8 mouse cellular contexts compared by ENCODE assay signal in genomic region chr1:53823687-53824445, GRCm38 (mm10). TPM values are rescaled to one million over a fixed set of nuclear protein-coding genes. Genes with fewer than 3 reads are reported as not detected.
DNase-seq lines count a peak whose midpoint lies in the region; ATAC-seq and TF ChIP-seq lines count a peak whose summit lies in the region.

No protein-coding gene starts in this region.

- H3K79me2 ChIP-seq in myocyte (ENCODE audit: control insufficient read depth, insufficient read depth) = no peaks in the 10 kb centered on the region

- TF ChIP-seq POLR2A in myocyte (IDR thresholded peaks at IDR 0.05; ENCODE audit: insufficient read length, low read depth) = no peak

- H3K4me3 ChIP-seq in brown adipose tissue, adult 24 weeks (ENCODE audit: insufficient read depth, low read depth, low read length) = peak overlapping the region; percentile 27
- H3K4me3 ChIP-seq in heart, embryonic 11.5 days (ENCODE audit: low read depth, low read length) = no peak overlapping the region
- H3K4me3 ChIP-seq in liver, embryonic 11.5 days (ENCODE audit: low read depth, low read length) = no peak overlapping the region
- H3K4me3 ChIP-seq in myocyte = no peak overlapping the region
- peak overlapping the region; percentile 21 for H3K4me3 ChIP-seq in stomach, embryonic 16.5 days (replicated peaks; ENCODE audit: low read length)

- peak overlapping the region; percentile 69 for H3K27ac ChIP-seq in brown adipose tissue, adult 24 weeks (replicated peaks; ENCODE audit: low read depth, low read length)
- H3K27ac ChIP-seq in heart, embryonic 11.5 days (ENCODE audit: low read depth, low read length) = no peak overlapping the region
- no peak overlapping the region for H3K27ac ChIP-seq in liver, embryonic 11.5 days (ENCODE audit: low read depth, low read length)
- H3K27ac ChIP-seq in stomach, embryonic 16.5 days (ENCODE audit: low read length) = peak overlapping the region; percentile 32; the same call in 1 of the 2 replicates

- peaks cover 2% of the 10 kb centered on the region; the same call in 1 of the 2 replicates for H3K36me3 ChIP-seq in heart, embryonic 11.5 days (ENCODE audit: control insufficient read depth, insufficient read depth, low read length)
- no peaks in the 10 kb centered on the region for H3K36me3 ChIP-seq in liver, embryonic 11.5 days (ENCODE audit: control insufficient read depth, insufficient read depth, low read length)
- H3K36me3 ChIP-seq in myocyte (ENCODE audit: control insufficient read depth, insufficient read depth) = no peaks in the 10 kb centered on the region
- no peaks in the 10 kb centered on the region for H3K36me3 ChIP-seq in stomach, embryonic 16.5 days (ENCODE audit: control insufficient read depth, insufficient read depth, low read length)

- 5% methylated on average over 10 of the region's 10 CpGs for whole genome bisulfite sequencing in heart, embryonic 11.5 days (ENCODE audit: insufficient replicate concordance)
- 9% methylated on average over 10 of the region's 10 CpGs for WGBS in liver, embryonic 11.5 days
- 10% methylated on average over 10 of the region's 10 CpGs for WGBS in stomach, embryonic 16.5 days

- no peak overlapping the region for H3K9ac ChIP-seq in heart, embryonic 11.5 days (ENCODE audit: low read depth, low read length)
- no peak overlapping the region for H3K9ac ChIP-seq in liver, embryonic 11.5 days (ENCODE audit: low read depth, low read length)
- H3K9ac ChIP-seq in stomach, embryonic 16.5 days (ENCODE audit: low read length) = 0 out of 2 replicates have a peak overlapping the region, but pooled peaks have one; percentile 29

- DNase-seq in cerebellum, adult 9-10 months = peak; percentile 14
- DNase-seq in cerebellum, postnatal 36 days = no peak
- peak; percentile 63 for DNase-seq in kidney, adult 9 months
- no peak for DNase-seq in liver, embryonic 11.5 days (ENCODE audit: low spot score)

- H3K27me3 ChIP-seq in heart, embryonic 11.5 days (ENCODE audit: control insufficient read depth, insufficient read depth, low read length) = no peaks in the 10 kb centered on the region
- no peaks in the 10 kb centered on the region for H3K27me3 ChIP-seq in liver, embryonic 11.5 days (replicated peaks; ENCODE audit: control insufficient read depth, insufficient read depth, low read length)
- H3K27me3 ChIP-seq in myocyte (ENCODE audit: control insufficient read depth, insufficient read depth, insufficient read length) = no peaks in the 10 kb centered on the region
- H3K27me3 ChIP-seq in stomach, embryonic 16.5 days (ENCODE audit: control insufficient read depth, insufficient read depth, low read length) = no peaks in the 10 kb centered on the region

- no peak overlapping the region for H3ac ChIP-seq in myocyte (ENCODE audit: control insufficient read depth, insufficient read length)

- no peaks in the 10 kb centered on the region for H3K9me3 ChIP-seq in heart, embryonic 11.5 days (replicated peaks; ENCODE audit: control insufficient read depth, low read length)
- H3K9me3 ChIP-seq in liver, embryonic 11.5 days (ENCODE audit: control insufficient read depth, low read length) = no peaks in the 10 kb centered on the region
- no peaks in the 10 kb centered on the region for H3K9me3 ChIP-seq in stomach, embryonic 16.5 days (replicated peaks; ENCODE audit: control insufficient read depth, low read length)

- H3K4me1 ChIP-seq in brown adipose tissue, adult 24 weeks (ENCODE audit: control insufficient read depth, insufficient read depth, insufficient read length, low read length) = peaks cover 11% of the 10 kb centered on the region
- H3K4me1 ChIP-seq in heart, embryonic 11.5 days (ENCODE audit: control insufficient read depth, insufficient read depth, low read length) = peaks cover 3% of the 10 kb centered on the region; the same call in 1 of the 2 replicates
- no peaks in the 10 kb centered on the region for H3K4me1 ChIP-seq in liver, embryonic 11.5 days (replicated peaks; ENCODE audit: control insufficient read depth, insufficient read depth, low read length)
- 0 out of 2 replicates have a peak, but pooled peaks cover 5% of the 10 kb centered on the region for H3K4me1 ChIP-seq in stomach, embryonic 16.5 days (ENCODE audit: control insufficient read depth, insufficient read depth, low read length)

- peak overlapping the region; percentile 42 for H3K4me2 ChIP-seq in heart, embryonic 11.5 days
- peak overlapping the region; percentile 48 for H3K4me2 ChIP-seq in liver, embryonic 11.5 days
- peak overlapping the region; percentile 71 for H3K4me2 ChIP-seq in myocyte (ENCODE audit: low read depth)
- peak overlapping the region; percentile 45 for H3K4me2 ChIP-seq in stomach, embryonic 16.5 days (ENCODE audit: low read depth, low read length)

- 0 out of 2 replicates have a peak, but pooled peaks have one; percentile 49 for ATAC-seq in heart, embryonic 11.5 days (replicated peaks; ENCODE audit: insufficient number of reproducible peaks, low FRiP score, low TSS enrichment)
- ATAC-seq in liver, embryonic 11.5 days (replicated peaks; ENCODE audit: low FRiP score) = no peak
- peak; percentile 60 for ATAC-seq in stomach, embryonic 16.5 days (ENCODE audit: insufficient read depth, low FRiP score)

TF ChIP-seq in myocyte, 11 proteins besides CTCF, POLR2A, EP300 and RAD21:
- TF ChIP-seq MYOD1 (IDR thresholded peaks at IDR 0.05; ENCODE audit: control insufficient read depth in 1 of 3, insufficient read length in 2 of 3, low read depth in 2 of 3) = peak; percentile 59 to 92 (median 92)
- TF ChIP-seq MYOG (IDR thresholded peaks at IDR 0.05; ENCODE audit: control insufficient read depth in 1 of 3, insufficient read depth in 1 of 3, insufficient read length in 2 of 3, low read depth in 2 of 3) = peak in 2 of 3 experiments; percentile 62 to 88
- no peak for TF ChIP-seq POLR2AphosphoS2 (IDR thresholded peaks at IDR 0.05; ENCODE audit: insufficient read length, low read depth)
- TF ChIP-seq E2F4 (IDR thresholded peaks at IDR 0.05; ENCODE audit: insufficient read depth) = no peak
- peak; percentile 60 for TF ChIP-seq TCF12 (IDR thresholded peaks at IDR 0.05; ENCODE audit: insufficient read depth, poor library complexity, severe bottlenecking)

RNA-seq across cellular contexts. Expression of gene Stk17b, which starts 38.8 kb away (rescaled TPM):
- polyA plus RNA-seq in brown adipose tissue, adult 24 weeks (2012; ENCODE audit: insufficient read depth, insufficient read length, missing spikeins) = 13.5 and 13.9 TPM in 2 replicates
- polyA plus RNA-seq in heart, embryonic 11.5 days (2014; fragmentation: Nextera tagmentation; extraction: Ambion mirVana) = 17.2 and 18.6 TPM in 2 replicates
- 15.0 and 18.2 TPM in 2 replicates for polyA plus RNA-seq in liver, embryonic 11.5 days (2014; fragmentation: Nextera tagmentation; extraction: Ambion mirVana)
- polyA plus RNA-seq in myocyte (2012; fragmentation: generic; extraction: Trizol) = 28.4 TPM
- polyA plus RNA-seq in stomach, embryonic 16.5 days (2015; fragmentation: Nextera tagmentation; extraction: Ambion mirVana) = 19.8 and 20.8 TPM in 2 replicates

Comparison
In these comparisons a context has a peak if more than half of its experiments do, and no peak if none do; other contexts are left out.
1. DNase-seq: peak in cerebellum, adult 9-10 months (single experiment) and kidney, adult 9 months (single experiment); none in cerebellum, postnatal 36 days (0 of 2) and liver, embryonic 11.5 days (single experiment).
2. H3K27ac ChIP-seq: peak in brown adipose tissue, adult 24 weeks (single experiment) and stomach, embryonic 16.5 days (single experiment); none in heart, embryonic 11.5 days (single experiment) and liver, embryonic 11.5 days (single experiment).
3. H3K4me3 ChIP-seq: peak in brown adipose tissue, adult 24 weeks (single experiment) and stomach, embryonic 16.5 days (single experiment); none in heart, embryonic 11.5 days (single experiment), liver, embryonic 11.5 days (single experiment) and myocyte (single experiment).
4. Peak in every context shown above with its lines, with median percentiles within 50 percentile points of each other: H3K4me2 ChIP-seq.